Mouse (Mus musculus) heart, embryonic 15.5 days (tissue): ENCODE results near the gene Klhdc3. TPM values are rescaled to one million over a fixed set of nuclear protein-coding genes. Genes with fewer than 3 reads are reported as not detected.
A peak's percentile ranks its signal among the peaks of the same experiment; 100 is the strongest.

Experiments
- ATAC-seq: fragments of 200-750 bp; cut with Nextera tagmentation; replicated peaks from 2 replicates; pipeline ENCODE4 v1.8.0; 2017; ENCODE audit warnings: low read depth, moderate TSS enrichment; ENCODE audit not compliant: insufficient number of reproducible peaks, insufficient read depth, low FRiP score
- H3K27ac ChIP-seq: fragments of 300-500 bp; sonication (generic); 2 replicates; pipeline ENCODE4 v1.5.1; 2015; ENCODE audit warnings: mild to moderate bottlenecking, inconsistent platforms
- H3K27me3 ChIP-seq: fragments of 300-500 bp; sonication (generic); 2 replicates; pipeline ENCODE4 v1.6.1; 2015; ENCODE audit warnings: inconsistent platforms
- H3K36me3 ChIP-seq: fragments of 300-500 bp; sonication (generic); 2 replicates; pipeline ENCODE4 v1.6.1; 2015; ENCODE audit warnings: mild to moderate bottlenecking, inconsistent platforms
- H3K4me1 ChIP-seq: fragments of 300-500 bp; sonication (generic); replicated peaks from 2 replicates; pipeline ENCODE4 v1.6.1; 2015; ENCODE audit warnings: inconsistent platforms
- H3K4me2 ChIP-seq: fragments of 300-500 bp; sonication (generic); 2 replicates; pipeline ENCODE4 v1.6.1; 2015; ENCODE audit warnings: inconsistent platforms, mild to moderate bottlenecking, moderate library complexity
- H3K4me3 ChIP-seq: fragments of 300-500 bp; sonication (generic); 2 replicates; pipeline ENCODE4 v1.5.1; 2015; ENCODE audit warnings: mild to moderate bottlenecking, inconsistent platforms
- H3K9ac ChIP-seq: fragments of 300-500 bp; sonication (generic); 2 replicates; pipeline ENCODE4 v1.6.1; 2015; ENCODE audit warnings: mild to moderate bottlenecking, inconsistent platforms
- H3K9me3 ChIP-seq: fragments of 300-500 bp; sonication (generic); replicated peaks from 2 replicates; pipeline ENCODE4 v1.6.1; 2016; ENCODE audit warnings: inconsistent platforms
- WGBS: fragments of 180-500 bp; shearing (Covaris S2); methylation state at CpG from one replicate; pipeline ENCODE4 v1.1.7; 2015; ENCODE audit warnings: mixed read lengths; 5-methylcytosine and 5-hydroxymethylcytosine counted together
- polyA plus RNA-seq: library from polyadenylated mRNA; unstranded; fragments of >200 nt; fragmentation: Nextera tagmentation; extraction: Ambion mirVana; gene quantifications from 2 replicates; pipeline ENCODE4 v1.2.1, GENCODE M21; 2015

Gene Klhdc3
- polyA plus RNA-seq, 1 experiment from 2014 or later, result 153 TPM

DNA sequence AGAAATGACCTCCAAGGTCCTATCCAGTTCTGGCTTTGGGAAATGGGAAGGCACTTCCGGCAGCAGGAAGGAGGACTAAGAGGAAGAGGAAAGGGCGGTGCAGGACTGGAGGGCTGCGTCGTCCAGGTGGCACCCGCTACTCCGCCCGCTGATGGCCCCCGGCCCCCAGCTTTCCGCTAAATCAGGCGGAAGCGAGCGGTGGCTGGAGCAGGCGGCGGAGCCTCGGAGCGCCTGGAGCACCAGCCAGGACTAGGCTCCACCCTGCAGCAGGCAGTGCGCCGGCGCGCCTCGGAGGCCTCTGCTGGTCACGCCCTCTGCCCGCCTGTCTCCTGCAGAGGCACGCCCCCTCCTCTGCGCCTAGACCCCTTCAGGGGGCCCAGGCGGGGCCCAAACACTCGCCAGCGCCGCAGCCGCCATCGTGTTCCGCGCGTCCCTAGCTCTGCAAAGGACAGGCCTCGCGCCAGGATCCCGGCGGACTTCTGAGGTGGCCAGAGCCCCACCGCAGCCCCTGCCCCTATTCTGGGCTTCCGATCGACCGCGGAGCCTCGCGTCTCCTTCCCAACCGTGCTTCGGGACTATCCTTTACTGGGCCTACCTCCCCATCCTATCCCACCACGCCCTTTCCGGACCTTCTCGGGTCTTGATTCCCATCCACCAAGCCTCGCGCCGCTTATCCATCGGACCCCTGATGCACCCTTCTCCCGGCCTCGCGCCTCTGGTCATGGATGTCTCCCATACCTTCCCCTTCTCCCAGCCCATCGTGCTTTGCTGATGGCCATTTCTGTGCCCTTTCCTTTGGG, 30.3 kb downstream of the Klhdc3 start, which contains the start of gene Cul7:
Gene Cul7, plus strand, starts transcription at position 106 of the 800 bp plus-strand sequence.
- Histone ChIP-seq H3K4me3 (peak within 1 kb of the TSS; percentile 82), H3K36me3 (peaks cover 36% of the 10 kb centered on the region), H3K27me3 (no peaks in the 10 kb centered on the region), H3K27ac (peak within 1 kb of the TSS; percentile 99), H3K4me2 (peak within 1 kb of the TSS; percentile 92), H3K4me1 (peaks cover 50% of the 10 kb centered on the region), H3K9me3 (no peaks in the 10 kb centered on the region), H3K9ac (peak within 1 kb of the TSS; percentile 91)
- ATAC-seq, result peak; percentile 94
- WGBS, result under 1% methylated on average over 57 of the region's 58 CpGs

DNA sequence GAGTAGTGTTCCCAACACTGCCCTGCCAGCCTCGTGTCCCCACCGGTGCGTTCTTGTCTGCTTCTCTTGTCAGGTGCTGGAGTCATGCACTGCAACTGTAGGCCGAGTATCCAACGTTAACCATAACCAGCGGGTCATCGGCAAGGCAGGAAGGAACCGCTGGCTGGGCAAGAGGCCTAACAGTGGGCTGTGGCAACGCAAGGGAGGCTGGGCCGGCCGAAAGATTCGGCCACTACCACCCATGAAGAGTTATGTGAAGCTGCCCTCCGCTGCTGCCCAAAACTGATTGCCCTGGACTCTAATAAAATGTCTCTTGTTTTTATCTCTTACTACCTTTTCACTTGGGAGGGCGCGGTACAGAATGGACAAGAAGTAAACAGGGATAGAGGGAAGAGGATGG, 30.9 kb downstream of the Klhdc3 start:
- Histone ChIP-seq H3K27ac (peak overlapping the region; percentile 99), H3K4me3 (peak overlapping the region; percentile 82), H3K4me1 (peaks cover 52% of the 10 kb centered on the region), H3K9ac (peak overlapping the region; percentile 91), H3K36me3 (peaks cover 32% of the 10 kb centered on the region), H3K4me2 (peak overlapping the region; percentile 92), H3K9me3 (no peaks in the 10 kb centered on the region), H3K27me3 (no peaks in the 10 kb centered on the region)
- WGBS, result 29% methylated on average over 15 of the region's 15 CpGs
- no peak for ATAC-seq

DNA sequence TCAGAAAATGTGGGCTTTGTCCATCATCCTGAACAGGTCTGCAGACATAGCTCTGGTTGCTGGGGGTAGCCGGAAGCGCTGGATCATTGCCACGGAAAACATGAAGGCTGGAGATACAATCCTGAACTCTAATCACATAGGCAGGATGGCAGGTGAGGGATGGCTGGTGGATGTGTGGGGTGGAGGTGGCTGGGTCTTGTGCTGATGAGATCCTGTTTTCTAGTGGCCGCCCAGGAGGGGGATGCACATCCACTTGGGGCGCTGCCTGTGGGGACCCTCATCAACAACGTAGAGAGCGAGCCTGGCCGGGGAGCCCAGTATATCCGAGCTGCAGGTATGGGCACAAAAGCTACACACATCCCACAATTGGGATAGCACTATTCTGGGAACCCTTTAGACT, 32.3 kb downstream of the Klhdc3 start:
- 88% methylated on average over 9 of the region's 9 CpGs for WGBS
- H3K4me1 ChIP-seq, result peaks cover 56% of the 10 kb centered on the region
- no peak overlapping the region for H3K4me2 ChIP-seq
- H3K9ac ChIP-seq, result no peak overlapping the region
- no peak overlapping the region for H3K4me3 ChIP-seq
- H3K27me3 ChIP-seq, result no peaks in the 10 kb centered on the region
- no peaks in the 10 kb centered on the region for H3K9me3 ChIP-seq
- ATAC-seq, result no peak
- no peak overlapping the region for H3K27ac ChIP-seq
- H3K36me3 ChIP-seq, result peaks cover 18% of the 10 kb centered on the region

DNA sequence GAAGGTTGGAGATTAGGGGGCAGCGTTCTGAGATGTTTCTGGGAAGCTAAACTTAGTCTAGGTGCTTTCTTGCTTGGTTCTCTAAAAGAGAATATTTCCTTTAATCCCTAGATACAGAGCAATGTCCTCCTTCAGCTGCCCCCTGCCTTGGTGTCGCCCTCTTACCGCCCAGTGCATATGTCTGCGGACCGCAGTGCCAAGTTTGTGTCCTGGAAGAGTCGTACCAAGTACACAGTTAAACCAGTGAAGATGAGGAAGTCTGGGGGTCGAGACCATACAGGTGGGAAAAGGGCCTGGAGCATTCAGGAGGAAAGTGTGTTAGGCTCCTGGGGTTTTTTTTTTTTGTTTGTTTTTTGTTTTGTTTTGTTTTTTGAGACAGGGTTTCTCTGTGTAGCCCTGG, 33.4 kb downstream of the Klhdc3 start:
- no peak overlapping the region for H3K27ac ChIP-seq
- H3K27me3 ChIP-seq, result no peaks in the 10 kb centered on the region
- 0 out of 2 replicates have a peak overlapping the region, but pooled peaks have one; percentile 83 for H3K9ac ChIP-seq
- H3K4me3 ChIP-seq, result peak overlapping the region; percentile 79
- H3K36me3 ChIP-seq, result peaks cover 9% of the 10 kb centered on the region; the same call in 1 of the 2 replicates
- no peaks in the 10 kb centered on the region for H3K9me3 ChIP-seq
- H3K4me1 ChIP-seq, result peaks cover 45% of the 10 kb centered on the region
- no peak overlapping the region; the same call in 1 of the 2 replicates for H3K4me2 ChIP-seq
- ATAC-seq, result no peak
- WGBS, result 90% methylated on average over 7 of the region's 7 CpGs

DNA sequence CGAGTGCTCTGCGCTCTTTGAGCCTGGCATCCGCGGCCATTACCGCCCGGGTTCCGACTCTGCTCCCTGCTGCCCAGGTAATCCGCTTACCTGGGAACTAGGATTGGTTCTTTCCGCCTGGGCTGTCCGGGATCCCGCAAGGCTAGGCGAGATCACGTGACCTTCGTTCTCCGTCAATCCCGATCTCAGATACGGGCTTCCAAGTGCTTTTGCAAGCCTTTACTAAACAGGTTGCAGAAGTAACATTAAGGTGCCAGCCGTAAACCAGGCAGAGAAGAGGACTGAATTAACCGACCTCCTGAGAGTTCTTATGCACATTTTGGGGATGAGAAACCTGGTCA, 34.4 kb downstream of the Klhdc3 start:
- H3K36me3 ChIP-seq, result peaks cover 18% of the 10 kb centered on the region; the same call in 1 of the 2 replicates
- WGBS, result under 1% methylated on average over 19 of the region's 19 CpGs
- H3K27ac ChIP-seq, result peak overlapping the region; percentile 86
- H3K27me3 ChIP-seq, result no peaks in the 10 kb centered on the region
- H3K9me3 ChIP-seq, result no peaks in the 10 kb centered on the region
- peak overlapping the region; percentile 69 for H3K4me2 ChIP-seq
- H3K9ac ChIP-seq, result peak overlapping the region; percentile 83
- peak overlapping the region; percentile 79 for H3K4me3 ChIP-seq
- peaks cover 35% of the 10 kb centered on the region for H3K4me1 ChIP-seq
- no peak; the same call in none of the 2 replicates for ATAC-seq

DNA sequence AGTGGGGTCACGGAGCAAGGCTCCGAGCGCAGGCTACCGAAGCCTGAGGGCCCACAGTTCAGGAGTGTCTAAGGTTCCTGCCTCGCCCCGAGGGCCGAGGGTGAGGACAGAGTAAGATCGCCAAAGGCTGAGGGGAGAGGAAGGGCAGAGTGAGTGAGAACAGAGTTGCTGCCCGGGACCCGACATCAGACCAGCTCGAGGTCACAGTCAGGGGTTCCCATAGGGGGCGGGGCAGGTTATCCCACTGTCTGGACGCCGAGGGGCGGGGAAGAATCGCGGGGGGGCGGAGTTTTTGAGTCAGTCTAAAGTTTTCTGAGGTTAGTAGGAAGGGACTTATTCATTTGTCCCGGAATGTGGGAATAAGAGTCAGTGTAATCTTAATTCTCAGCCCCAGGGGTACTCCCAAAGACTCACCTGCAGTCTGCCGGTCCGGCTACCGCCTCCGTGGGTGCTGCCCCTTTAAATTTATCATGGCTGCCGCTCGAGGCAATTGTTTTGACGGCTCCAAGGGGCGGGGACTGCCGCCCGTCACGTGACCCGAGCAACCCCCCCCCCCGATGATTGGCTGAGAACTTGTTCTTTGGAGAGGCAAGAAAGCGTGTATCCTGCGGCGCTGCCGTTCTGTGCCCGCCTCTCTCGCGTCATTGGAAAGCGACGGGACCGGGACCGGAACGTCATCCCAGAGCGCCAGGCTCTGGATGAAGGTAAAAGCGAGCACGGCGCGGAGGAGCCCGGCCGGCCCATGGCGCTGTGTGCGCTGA, 35.0 kb downstream of the Klhdc3 start, which contains the start of the genes Klc4 and Mrpl2:
Gene Klc4, minus strand, starts transcription at position 462 of the 761 bp plus-strand sequence.
Gene Mrpl2, plus strand, starts transcription at position 669 of the 761 bp plus-strand sequence.
- Histone ChIP-seq H3K4me2 (peak within 1 kb of the TSS; percentile 80), H3K36me3 (peaks cover 23% of the 10 kb centered on the region; the same call in 1 of the 2 replicates), H3K4me1 (peaks cover 30% of the 10 kb centered on the region), H3K9me3 (no peaks in the 10 kb centered on the region), H3K27me3 (no peaks in the 10 kb centered on the region), H3K4me3 (peak within 1 kb of the TSS; percentile 79), H3K9ac (peak within 1 kb of the TSS; percentile 83), H3K27ac (peak within 1 kb of the TSS; percentile 86)
- ATAC-seq, result peak; percentile 53
- under 1% methylated on average over 53 of the region's 53 CpGs for WGBS

DNA sequence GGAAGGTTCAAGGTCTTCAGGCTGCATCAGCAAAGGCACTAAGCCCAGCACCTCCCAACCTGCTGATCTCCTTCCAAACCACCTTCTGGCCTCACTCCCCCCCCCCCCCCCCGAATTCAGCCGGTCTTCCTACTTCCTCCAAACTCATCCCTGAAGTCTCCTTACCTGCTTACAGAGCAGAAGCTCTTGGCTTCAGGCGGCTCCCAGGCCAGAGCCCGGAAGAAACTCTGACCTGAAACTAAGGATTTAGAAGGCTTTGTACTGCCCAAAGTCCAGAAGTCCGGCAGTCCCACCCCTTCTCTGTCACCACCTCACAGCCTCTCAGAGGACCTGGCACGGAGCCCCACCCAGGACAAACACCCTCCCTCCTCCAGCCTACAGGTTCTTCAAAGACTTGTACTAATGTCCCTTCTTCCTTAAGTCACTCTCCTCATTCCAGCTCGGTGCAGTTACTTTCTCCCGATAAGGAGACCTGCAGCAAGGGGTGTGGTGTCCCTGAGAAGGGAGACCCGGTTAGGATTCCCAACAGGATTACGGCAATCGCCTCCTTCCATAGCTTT, 35.7 kb downstream of the Klhdc3 start:
- WGBS, result 7% methylated on average over 11 of the region's 11 CpGs
- Histone ChIP-seq H3K9me3 (no peaks in the 10 kb centered on the region), H3K9ac (peak overlapping the region; percentile 72), H3K4me1 (peaks cover 29% of the 10 kb centered on the region), H3K27ac (peak overlapping the region; percentile 77), H3K4me3 (peak overlapping the region; percentile 79), H3K36me3 (peaks cover 31% of the 10 kb centered on the region), H3K27me3 (no peaks in the 10 kb centered on the region), H3K4me2 (peak overlapping the region; percentile 80)
- no peak for ATAC-seq

DNA sequence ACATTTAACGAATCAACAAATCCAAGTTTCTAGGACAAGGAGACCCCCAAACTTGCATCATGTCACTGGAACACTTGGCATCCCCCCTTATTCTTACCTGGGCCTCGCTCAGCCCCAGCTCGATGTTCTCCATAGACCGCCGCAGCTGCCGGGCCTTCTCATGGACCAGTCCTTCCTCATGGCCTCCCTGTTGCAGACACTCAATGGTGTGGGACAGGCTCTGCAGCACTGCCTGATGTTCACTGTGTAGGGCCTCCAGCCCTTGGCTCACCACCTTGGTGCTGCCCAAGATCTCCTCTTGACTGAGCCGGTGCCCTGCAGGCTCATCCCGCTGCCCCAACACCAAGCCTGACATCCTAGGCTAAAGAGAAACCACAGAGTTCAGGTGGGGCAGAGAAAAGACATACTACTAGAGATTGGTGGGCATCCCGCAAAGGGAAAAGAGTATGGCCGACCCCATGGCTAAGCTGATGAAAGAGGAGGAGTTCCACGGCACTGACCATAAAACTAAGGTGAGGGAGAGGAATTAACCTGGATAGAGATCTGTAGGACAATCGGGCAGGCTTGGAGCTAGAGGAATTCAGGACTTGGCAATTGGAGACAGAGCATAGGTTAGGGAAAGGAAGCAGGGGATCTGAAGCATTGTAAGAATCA, 36.4 kb downstream of the Klhdc3 start:
- Histone ChIP-seq H3K4me2 (peak overlapping the region; percentile 80), H3K9me3 (no peaks in the 10 kb centered on the region), H3K4me1 (peaks cover 23% of the 10 kb centered on the region), H3K27me3 (no peaks in the 10 kb centered on the region), H3K4me3 (peak overlapping the region; percentile 79), H3K9ac (0 out of 2 replicates have a peak overlapping the region, but pooled peaks have one; percentile 72), H3K36me3 (peaks cover 38% of the 10 kb centered on the region), H3K27ac (no peak overlapping the region)
- WGBS, result 88% methylated on average over 12 of the region's 12 CpGs
- no peak for ATAC-seq

DNA sequence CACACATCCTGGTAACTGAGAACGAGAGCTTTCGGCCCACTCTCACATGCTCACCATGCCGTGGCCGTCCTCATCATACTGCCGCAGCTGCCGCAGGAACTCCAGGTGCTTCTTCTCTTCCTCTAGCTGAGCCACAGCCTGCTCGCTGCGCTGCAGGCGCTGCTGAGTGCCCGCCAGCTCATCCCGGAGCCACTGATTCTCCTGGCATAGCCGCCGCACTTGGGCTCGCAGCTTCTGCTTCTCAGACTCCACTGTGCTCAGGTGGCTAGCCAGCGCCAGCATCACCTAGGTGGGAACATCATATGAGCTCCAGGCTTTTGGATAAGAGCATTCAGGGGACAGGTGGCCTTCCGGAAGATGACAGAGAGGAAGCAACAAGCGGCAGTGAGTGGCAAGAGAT, 38.7 kb downstream of the Klhdc3 start:
- Histone ChIP-seq H3K27ac (no peak overlapping the region), H3K9ac (no peak overlapping the region), H3K9me3 (no peaks in the 10 kb centered on the region), H3K27me3 (no peaks in the 10 kb centered on the region), H3K4me3 (no peak overlapping the region), H3K36me3 (peaks cover 31% of the 10 kb centered on the region), H3K4me1 (peaks cover 22% of the 10 kb centered on the region), H3K4me2 (no peak overlapping the region)
- no peak for ATAC-seq
- WGBS, result 90% methylated on average over 17 of the region's 17 CpGs

DNA sequence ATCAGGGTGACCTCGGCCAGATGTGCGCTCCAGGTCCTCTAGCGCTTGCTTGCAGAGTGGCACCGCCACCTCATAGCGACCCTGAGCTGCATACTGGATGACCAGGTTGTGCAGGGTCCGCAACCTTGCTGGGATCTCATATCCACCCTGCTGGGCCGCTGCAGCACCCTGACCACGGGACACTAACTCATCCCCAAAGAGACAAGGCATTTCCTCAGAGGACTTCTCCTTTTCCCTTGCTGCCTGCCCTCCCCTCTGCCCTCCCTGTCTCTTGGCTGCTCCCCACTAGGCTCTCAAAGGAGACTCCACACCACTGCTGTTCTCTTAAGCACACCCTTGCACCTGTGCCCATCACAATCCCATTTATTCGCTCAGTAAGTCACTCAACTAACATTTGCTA, 40.8 kb downstream of the Klhdc3 start:
- Histone ChIP-seq H3K27ac (no peak overlapping the region), H3K27me3 (no peaks in the 10 kb centered on the region), H3K9me3 (no peaks in the 10 kb centered on the region), H3K4me1 (peaks cover 17% of the 10 kb centered on the region), H3K36me3 (peaks cover 31% of the 10 kb centered on the region), H3K4me3 (no peak overlapping the region), H3K4me2 (no peak overlapping the region), H3K9ac (no peak overlapping the region)
- WGBS, result 83% methylated on average over 7 of the region's 9 CpGs
- ATAC-seq, result no peak
